Mouse (Mus musculus) gastrocnemius, postnatal 14 days (tissue): ENCODE measurements around the gene Pip5k1c. TPM values are rescaled to one million over a fixed set of nuclear protein-coding genes. Genes with fewer than 3 reads are reported as not detected.

Source experiments
- DNase-seq: peaks from one replicate; pipeline ENCODE4 v3.0.0; 2021; ENCODE audit warnings: mixed read lengths
- intact Hi-C: fragments of 180-260 bp; cut with DNase I; formaldehyde crosslinking; loops from one replicate; pipeline ENCODE4 v1.15.1; 2025; ENCODE audit warnings: low total_unique reads
- total RNA-seq, 2 experiments: library from RNA; stranded (reverse); gene quantifications; 2 replicates each; pipeline ENCODE4 v1.2.3; 2021

Gene Pip5k1c
- total RNA-seq, 2 experiments from 2014 or later, result 18.5 to 22.8 TPM

GRCm38 (mm10) chr10:81298369-81299100 is 5.8 kb downstream of the Pip5k1c start:
- no peak for DNase-seq
- intact Hi-C loops, result no loop called here

GRCm38 (mm10) chr10:81299585-81300351 is 7.0 kb downstream of the Pip5k1c start:
- intact Hi-C loops, result no loop called here
- no peak for DNase-seq

GRCm38 (mm10) chr10:81300352-81300907 is 7.7 kb downstream of the Pip5k1c start:
- DNase-seq, result no peak
- intact Hi-C loops, result no loop called here

- intact Hi-C loops, result no loop called here
- no peak for DNase-seq
Measured at GRCm38 (mm10) chr10:81301321-81301720, 8.6 kb downstream of the Pip5k1c start.

GRCm38 (mm10) chr10:81302288-81302687 is 9.5 kb downstream of the Pip5k1c start:
- no peak for DNase-seq
- intact Hi-C loops, result no loop called here

DNA sequence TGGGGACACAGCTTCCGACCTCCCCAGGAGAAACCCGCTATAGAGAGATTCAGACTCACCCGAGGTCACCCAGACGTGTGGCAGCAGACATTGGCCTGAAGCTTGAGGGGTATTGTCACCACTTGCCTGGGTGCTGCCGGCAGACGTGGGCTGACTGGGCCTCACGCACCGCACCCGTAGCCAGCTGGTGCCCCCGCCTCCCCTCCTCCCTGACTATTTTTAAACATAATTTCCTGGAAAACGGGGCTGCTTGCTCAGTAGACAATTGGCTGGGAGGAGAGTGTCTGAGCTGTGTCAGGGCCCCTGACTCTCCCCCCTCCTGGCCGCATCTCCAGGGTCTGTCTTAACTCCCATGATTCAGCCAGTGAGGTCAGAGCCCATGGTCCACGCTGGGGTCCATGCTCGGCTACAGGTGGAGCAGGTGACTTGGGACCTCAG is 10.0 kb downstream of the Pip5k1c start:
- no peak for DNase-seq
- intact Hi-C loops, result no loop called here

DNA sequence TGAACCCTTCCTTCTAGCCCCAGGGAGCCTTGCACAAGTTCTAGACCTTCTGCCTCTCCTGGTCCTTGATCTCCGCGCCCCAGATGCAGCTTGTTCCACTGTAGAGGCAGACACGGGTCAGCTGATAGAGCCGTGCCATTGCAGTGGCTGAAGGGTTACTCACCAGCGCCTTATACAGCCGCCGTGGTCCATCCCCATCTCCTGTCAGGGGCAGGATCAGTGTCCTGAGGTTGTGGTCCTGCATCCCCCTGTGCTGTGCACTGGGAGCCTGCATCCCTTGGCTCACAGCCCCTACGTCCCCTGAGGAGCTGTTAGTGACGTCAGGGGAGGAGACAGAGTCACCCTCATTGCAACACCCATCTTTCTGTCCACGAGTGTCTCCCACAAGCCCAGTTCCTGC is 10.5 kb downstream of the Pip5k1c start:
- DNase-seq, result no peak
- intact Hi-C loops, result no loop called here

- intact Hi-C loops, result no loop called here
- no peak for DNase-seq
Measured at GRCm38 (mm10) chr10:81303761-81304160, 11.0 kb downstream of the Pip5k1c start.

- intact Hi-C loops, result no loop called here
- DNase-seq, result peak; percentile 43
Measured at GRCm38 (mm10) chr10:81304597-81305238, 12.0 kb downstream of the Pip5k1c start.

GRCm38 (mm10) chr10:81305663-81306062 is 12.9 kb downstream of the Pip5k1c start:
- intact Hi-C loops, result no loop called here
- no peak for DNase-seq

GRCm38 (mm10) chr10:81306173-81306668 is 13.5 kb downstream of the Pip5k1c start:
- DNase-seq, result no peak
- intact Hi-C loops, result no loop called here

GRCm38 (mm10) chr10:81306837-81307682 is 14.3 kb downstream of the Pip5k1c start:
- no peak for DNase-seq
- intact Hi-C loops, result no loop called here

GRCm38 (mm10) chr10:81309571-81309970 is 16.8 kb downstream of the Pip5k1c start:
- no peak for DNase-seq
- intact Hi-C loops, result no loop called here

- intact Hi-C loops, result no loop called here
- DNase-seq, result no peak
Measured at GRCm38 (mm10) chr10:81313581-81313980, 20.8 kb downstream of the Pip5k1c start.

DNA sequence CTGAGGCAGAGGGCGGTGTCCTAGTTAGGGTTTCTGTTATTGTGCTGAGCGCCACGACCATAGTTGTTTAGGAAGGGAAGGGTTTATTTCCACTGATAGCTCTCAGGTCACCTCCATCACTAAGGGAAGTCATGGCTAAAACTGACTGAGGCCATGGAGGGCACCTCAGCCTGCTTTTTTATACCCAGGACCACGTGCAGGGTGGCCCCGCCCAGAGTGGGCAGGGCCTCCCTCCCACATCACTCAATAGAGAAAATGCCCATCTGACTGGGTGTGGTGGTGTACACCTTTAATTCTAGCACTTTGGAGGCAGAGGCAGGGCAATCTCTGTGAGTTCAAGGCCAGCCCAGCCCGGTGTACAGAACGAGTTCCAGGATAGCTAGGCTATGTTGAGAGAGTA is 21.4 kb downstream of the Pip5k1c start:
- intact Hi-C loops, result no loop called here
- no peak for DNase-seq

DNA sequence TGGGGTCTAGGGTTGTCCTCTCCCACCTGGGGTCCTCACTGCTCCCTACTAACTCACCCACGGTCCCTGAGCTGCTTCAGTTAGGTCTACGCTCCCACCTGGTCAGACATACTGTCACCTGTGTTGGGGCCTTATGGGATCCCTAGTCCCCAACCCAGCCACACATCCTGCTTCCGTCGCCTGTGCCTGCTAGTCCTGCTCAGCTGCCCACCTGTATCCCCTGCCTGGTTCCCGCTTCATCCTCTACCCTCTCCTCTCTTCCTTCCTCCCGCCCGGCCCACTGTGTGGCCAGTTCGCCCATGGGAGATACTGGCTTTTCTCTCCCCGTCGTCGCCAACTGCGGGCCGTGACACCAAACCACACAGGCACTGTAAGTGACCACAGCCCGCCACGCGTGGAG is 22.8 kb downstream of the Pip5k1c start:
- no peak for DNase-seq
- intact Hi-C loops, result no loop called here

- intact Hi-C loops, result no loop called here
- DNase-seq, result no peak
Measured at GRCm38 (mm10) chr10:81316338-81317060, 23.7 kb downstream of the Pip5k1c start.

DNA sequence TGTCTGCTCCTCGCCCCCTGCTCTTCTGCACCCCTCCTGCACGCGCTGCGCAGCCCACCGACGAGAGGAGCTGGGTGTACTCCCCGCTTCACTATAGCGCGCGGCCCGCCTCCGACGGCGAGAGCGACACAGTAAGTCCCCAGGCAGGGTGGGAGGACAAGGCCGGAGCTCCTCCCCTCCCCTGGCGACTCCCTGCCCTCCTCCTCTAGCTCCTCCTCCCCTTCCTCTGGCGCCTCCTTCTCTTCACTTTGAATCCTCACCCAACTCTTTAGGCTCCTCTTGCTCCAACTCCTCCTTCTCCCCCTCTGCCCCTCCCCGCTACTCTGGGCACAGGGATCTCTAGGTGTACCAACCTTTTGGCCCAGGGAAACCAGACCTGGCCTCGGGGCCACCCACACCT is 24.5 kb downstream of the Pip5k1c start:
- DNase-seq, result peak; percentile 44
- intact Hi-C loops, result no loop called here
